Mouse (Mus musculus): ENCODE data around the gene Ctf1. TPM values are rescaled to one million over a fixed set of nuclear protein-coding genes. Genes with fewer than 3 reads are reported as not detected.

Gene Ctf1
- 20.1 and 22.1 TPM in 2 replicates for polyA plus RNA-seq (2014; fragmentation: Nextera tagmentation; extraction: Ambion mirVana)

GRCm38 (mm10) chr7:127712461-127713385 is at the start of gene Ctf1:
TSS of gene Ctf1 (plus strand) at chr7:127712736.
- peak within 1 kb of the TSS; percentile 14; the same call in 1 of the 2 replicates for H3K9ac ChIP-seq (replicated peaks; ENCODE audit: low read depth, low read length)
- no peaks in the 10 kb centered on the region for H3K27me3 ChIP-seq (ENCODE audit: control insufficient read depth, insufficient read depth, low read length)
- H3K4me1 ChIP-seq (ENCODE audit: control insufficient read depth, insufficient read depth, low read length): peaks cover 16% of the 10 kb centered on the region; the same call in 1 of the 2 replicates
- ATAC-seq (ENCODE audit: insufficient number of reproducible peaks, insufficient read depth, low FRiP score, low read depth): peak; percentile 54
- H3K4me3 ChIP-seq (ENCODE audit: low read depth, low read length): peak within 1 kb of the TSS; percentile 28
- peak within 1 kb of the TSS; percentile 45 for H3K4me2 ChIP-seq (replicated peaks; ENCODE audit: low read depth, low read length)
- 2% methylated on average over 28 of the region's 28 CpGs for WGBS
- H3K36me3 ChIP-seq (ENCODE audit: control insufficient read depth, insufficient read depth, low read length): no peaks in the 10 kb centered on the region
- H3K9me3 ChIP-seq (ENCODE audit: control insufficient read depth, low read depth, low read length): no peaks in the 10 kb centered on the region
- peak within 1 kb of the TSS; percentile 93 for H3K27ac ChIP-seq (ENCODE audit: low read length)

- H3K27ac ChIP-seq (ENCODE audit: low read length): no peak overlapping the region
- H3K36me3 ChIP-seq (ENCODE audit: control insufficient read depth, insufficient read depth, low read length): peaks cover 11% of the 10 kb centered on the region; the same call in 1 of the 2 replicates
- no peak overlapping the region for H3K9ac ChIP-seq (replicated peaks; ENCODE audit: low read depth, low read length)
- H3K4me3 ChIP-seq (ENCODE audit: low read depth, low read length): no peak overlapping the region
- H3K27me3 ChIP-seq (ENCODE audit: control insufficient read depth, insufficient read depth, low read length): no peaks in the 10 kb centered on the region
- no peak for ATAC-seq (ENCODE audit: insufficient number of reproducible peaks, insufficient read depth, low FRiP score, low read depth)
- H3K4me2 ChIP-seq (replicated peaks; ENCODE audit: low read depth, low read length): no peak overlapping the region
- 88% methylated on average over 6 of the region's 6 CpGs for WGBS
- no peaks in the 10 kb centered on the region for H3K4me1 ChIP-seq (ENCODE audit: control insufficient read depth, insufficient read depth, low read length)
- H3K9me3 ChIP-seq (ENCODE audit: control insufficient read depth, low read depth, low read length): no peaks in the 10 kb centered on the region
Measured at GRCm38 (mm10) chr7:127662926-127663325, 49.6 kb upstream of the Ctf1 start.

- Histone ChIP-seq H3K27ac (ENCODE audit: low read length) (no peak overlapping the region), H3K27me3 (ENCODE audit: control insufficient read depth, insufficient read depth, low read length) (no peaks in the 10 kb centered on the region), H3K4me3 (ENCODE audit: low read depth, low read length) (no peak overlapping the region), H3K9ac (replicated peaks; ENCODE audit: low read depth, low read length) (no peak overlapping the region), H3K9me3 (ENCODE audit: control insufficient read depth, low read depth, low read length) (no peaks in the 10 kb centered on the region), H3K4me1 (ENCODE audit: control insufficient read depth, insufficient read depth, low read length) (no peaks in the 10 kb centered on the region), H3K4me2 (replicated peaks; ENCODE audit: low read depth, low read length) (no peak overlapping the region), H3K36me3 (ENCODE audit: control insufficient read depth, insufficient read depth, low read length) (peaks cover 11% of the 10 kb centered on the region; the same call in 1 of the 2 replicates)
- ATAC-seq (ENCODE audit: insufficient number of reproducible peaks, insufficient read depth, low FRiP score, low read depth): no peak
- 86% methylated on average over 6 of the region's 6 CpGs for WGBS
Measured at GRCm38 (mm10) chr7:127666066-127666654, 46.4 kb upstream of the Ctf1 start.

GRCm38 (mm10) chr7:127666679-127667078 is 45.9 kb upstream of the Ctf1 start:
- no peak overlapping the region for H3K4me2 ChIP-seq (replicated peaks; ENCODE audit: low read depth, low read length)
- H3K27ac ChIP-seq (ENCODE audit: low read length): no peak overlapping the region
- 93% methylated on average over 13 of the region's 13 CpGs for WGBS
- H3K4me1 ChIP-seq (ENCODE audit: control insufficient read depth, insufficient read depth, low read length): no peaks in the 10 kb centered on the region
- no peak for ATAC-seq (ENCODE audit: insufficient number of reproducible peaks, insufficient read depth, low FRiP score, low read depth)
- H3K9me3 ChIP-seq (ENCODE audit: control insufficient read depth, low read depth, low read length): no peaks in the 10 kb centered on the region
- no peaks in the 10 kb centered on the region for H3K27me3 ChIP-seq (ENCODE audit: control insufficient read depth, insufficient read depth, low read length)
- H3K9ac ChIP-seq (replicated peaks; ENCODE audit: low read depth, low read length): no peak overlapping the region
- H3K4me3 ChIP-seq (ENCODE audit: low read depth, low read length): no peak overlapping the region
- peaks cover 11% of the 10 kb centered on the region; the same call in 1 of the 2 replicates for H3K36me3 ChIP-seq (ENCODE audit: control insufficient read depth, insufficient read depth, low read length)

- no peaks in the 10 kb centered on the region for H3K4me1 ChIP-seq (ENCODE audit: control insufficient read depth, insufficient read depth, low read length)
- H3K36me3 ChIP-seq (ENCODE audit: control insufficient read depth, insufficient read depth, low read length): peaks cover 11% of the 10 kb centered on the region; the same call in 1 of the 2 replicates
- H3K4me3 ChIP-seq (ENCODE audit: low read depth, low read length): no peak overlapping the region
- H3K9me3 ChIP-seq (ENCODE audit: control insufficient read depth, low read depth, low read length): no peaks in the 10 kb centered on the region
- WGBS: 76% methylated on average over 8 of the region's 8 CpGs
- H3K27me3 ChIP-seq (ENCODE audit: control insufficient read depth, insufficient read depth, low read length): no peaks in the 10 kb centered on the region
- H3K27ac ChIP-seq (ENCODE audit: low read length): no peak overlapping the region
- ATAC-seq (ENCODE audit: insufficient number of reproducible peaks, insufficient read depth, low FRiP score, low read depth): no peak
- no peak overlapping the region for H3K4me2 ChIP-seq (replicated peaks; ENCODE audit: low read depth, low read length)
- H3K9ac ChIP-seq (replicated peaks; ENCODE audit: low read depth, low read length): no peak overlapping the region
Measured at GRCm38 (mm10) chr7:127667171-127667570, 45.4 kb upstream of the Ctf1 start.

GRCm38 (mm10) chr7:127671880-127672774 is 40.4 kb upstream of the Ctf1 start:
- WGBS: 55% methylated on average over 11 of the region's 11 CpGs
- Histone ChIP-seq H3K9me3 (ENCODE audit: control insufficient read depth, low read depth, low read length) (no peaks in the 10 kb centered on the region), H3K4me3 (ENCODE audit: low read depth, low read length) (no peak overlapping the region), H3K27me3 (ENCODE audit: control insufficient read depth, insufficient read depth, low read length) (no peaks in the 10 kb centered on the region), H3K4me1 (ENCODE audit: control insufficient read depth, insufficient read depth, low read length) (no peaks in the 10 kb centered on the region), H3K27ac (ENCODE audit: low read length) (no peak overlapping the region), H3K36me3 (ENCODE audit: control insufficient read depth, insufficient read depth, low read length) (no peaks in the 10 kb centered on the region), H3K4me2 (replicated peaks; ENCODE audit: low read depth, low read length) (no peak overlapping the region), H3K9ac (replicated peaks; ENCODE audit: low read depth, low read length) (no peak overlapping the region)
- ATAC-seq (ENCODE audit: insufficient number of reproducible peaks, insufficient read depth, low FRiP score, low read depth): no peak

GRCm38 (mm10) chr7:127672776-127673175 is 39.8 kb upstream of the Ctf1 start:
- no peak for ATAC-seq (ENCODE audit: insufficient number of reproducible peaks, insufficient read depth, low FRiP score, low read depth)
- Histone ChIP-seq H3K27me3 (ENCODE audit: control insufficient read depth, insufficient read depth, low read length) (no peaks in the 10 kb centered on the region), H3K4me2 (replicated peaks; ENCODE audit: low read depth, low read length) (no peak overlapping the region), H3K36me3 (ENCODE audit: control insufficient read depth, insufficient read depth, low read length) (no peaks in the 10 kb centered on the region), H3K4me3 (ENCODE audit: low read depth, low read length) (no peak overlapping the region), H3K9ac (replicated peaks; ENCODE audit: low read depth, low read length) (no peak overlapping the region), H3K27ac (ENCODE audit: low read length) (no peak overlapping the region), H3K4me1 (ENCODE audit: control insufficient read depth, insufficient read depth, low read length) (no peaks in the 10 kb centered on the region), H3K9me3 (ENCODE audit: control insufficient read depth, low read depth, low read length) (no peaks in the 10 kb centered on the region)
- WGBS: 62% methylated on average over 4 of the region's 4 CpGs

GRCm38 (mm10) chr7:127674977-127675376 is 37.6 kb upstream of the Ctf1 start:
- WGBS: under 1% methylated on average over 5 of the region's 5 CpGs
- Histone ChIP-seq H3K4me1 (ENCODE audit: control insufficient read depth, insufficient read depth, low read length) (no peaks in the 10 kb centered on the region), H3K36me3 (ENCODE audit: control insufficient read depth, insufficient read depth, low read length) (no peaks in the 10 kb centered on the region), H3K27ac (ENCODE audit: low read length) (no peak overlapping the region), H3K27me3 (ENCODE audit: control insufficient read depth, insufficient read depth, low read length) (no peaks in the 10 kb centered on the region), H3K9ac (replicated peaks; ENCODE audit: low read depth, low read length) (no peak overlapping the region), H3K4me3 (ENCODE audit: low read depth, low read length) (no peak overlapping the region), H3K9me3 (ENCODE audit: control insufficient read depth, low read depth, low read length) (no peaks in the 10 kb centered on the region), H3K4me2 (replicated peaks; ENCODE audit: low read depth, low read length) (no peak overlapping the region)
- ATAC-seq (ENCODE audit: insufficient number of reproducible peaks, insufficient read depth, low FRiP score, low read depth): peak; percentile 31; the same call in 1 of the 2 replicates

Data from stomach, embryonic 14.5 days (tissue).